Mouse (Mus musculus) intestine, embryonic 16.5 days (tissue): Measurements from ENCODE around the gene Gm5771. TPM values are rescaled to one million over a fixed set of nuclear protein-coding genes. Genes with fewer than 3 reads are reported as not detected.
"Not testable (repeated sequence)": the region's sequence is repeated elsewhere in the genome, so short reads cannot be mapped to it uniquely, and the experiment has no call there.

Experiments
- ATAC-seq: fragments of 200-750 bp; cut with Nextera tagmentation; 2 replicates; pipeline ENCODE4 v1.8.0; 2017; ENCODE audit warnings: moderate TSS enrichment, moderate library complexity
- H3K27ac ChIP-seq: fragments of 300-500 bp; sonication (generic); 2 replicates; pipeline ENCODE4 v1.5.1; 2014; ENCODE audit warnings: mild to moderate bottlenecking, low read length
- H3K27me3 ChIP-seq: fragments of 300-500 bp; sonication (generic); replicated peaks from 2 replicates; pipeline ENCODE4 v1.6.1; 2014; ENCODE audit warnings: low read length, control low read depth, mixed read lengths; ENCODE audit not compliant: control insufficient read depth, insufficient read depth
- H3K36me3 ChIP-seq: fragments of 300-500 bp; sonication (generic); 2 replicates; pipeline ENCODE4 v1.6.1; 2014; ENCODE audit warnings: low read length, control low read depth; ENCODE audit not compliant: control insufficient read depth, insufficient read depth
- H3K4me1 ChIP-seq: fragments of 300-500 bp; sonication (generic); 2 replicates; pipeline ENCODE4 v1.6.1; 2014; ENCODE audit warnings: low read length, control low read depth, mixed read lengths; ENCODE audit not compliant: control insufficient read depth, insufficient read depth
- H3K4me2 ChIP-seq: fragments of 300-500 bp; sonication (generic); 2 replicates; pipeline ENCODE4 v1.6.1; 2014; ENCODE audit warnings: low read depth, low read length, control low read depth
- H3K4me3 ChIP-seq: fragments of 300-500 bp; sonication (generic); 2 replicates; pipeline ENCODE4 v1.5.1; 2014; ENCODE audit warnings: mild to moderate bottlenecking, low read length
- H3K9ac ChIP-seq: fragments of 300-500 bp; sonication (generic); 2 replicates; pipeline ENCODE4 v1.6.1; 2014; ENCODE audit warnings: low read depth, low read length
- H3K9me3 ChIP-seq: fragments of 300-500 bp; sonication (generic); 2 replicates; pipeline ENCODE4 v1.6.1; 2016; ENCODE audit warnings: low read length, control low read depth; ENCODE audit not compliant: control insufficient read depth
- WGBS: fragments of 180-500 bp; shearing (Covaris S2); extraction: QIAGEN DNeasy Blood & Tissue Kit; methylation state at CpG from one replicate; pipeline ENCODE4 v1.1.7; 2014; 5-methylcytosine and 5-hydroxymethylcytosine counted together
- polyA plus RNA-seq: library from polyadenylated mRNA; unstranded; fragments of >200 nt; fragmentation: Nextera tagmentation; extraction: Ambion mirVana; gene quantifications from 2 replicates; pipeline ENCODE4 v1.2.1, GENCODE M21; 2015

Gm5771 gene
- 98.0 and 153 TPM in 2 replicates for polyA plus RNA-seq

DNA sequence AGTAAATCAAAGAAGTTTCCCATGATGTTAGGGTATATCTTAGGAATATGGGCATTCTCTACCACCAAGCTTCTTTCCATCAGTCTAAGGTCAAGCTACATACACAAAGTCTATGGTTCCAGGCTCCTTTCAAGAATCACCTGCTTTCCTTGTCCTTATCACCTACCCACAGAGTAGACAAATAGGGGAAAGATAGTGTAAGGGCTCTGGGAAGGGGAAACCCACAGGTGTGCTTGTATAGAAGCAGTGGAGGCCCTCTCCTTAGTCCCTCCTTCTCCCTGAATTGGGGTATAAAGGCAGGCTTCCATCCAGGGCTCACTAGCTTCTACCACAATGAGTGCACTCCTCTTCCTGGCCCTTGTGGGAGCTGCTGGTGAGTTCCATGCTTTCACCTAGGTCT, at the start of gene Gm5771:
Gm5771 (plus strand) TSS at position 301 of the 400 bp plus-strand sequence.
- H3K9me3 ChIP-seq, H3K4me2 ChIP-seq, H3K36me3 ChIP-seq, H3K9ac ChIP-seq, ATAC-seq, H3K4me3 ChIP-seq, H3K27me3 ChIP-seq, H3K27ac ChIP-seq, H3K4me1 ChIP-seq: not testable (repeated sequence)

DNA sequence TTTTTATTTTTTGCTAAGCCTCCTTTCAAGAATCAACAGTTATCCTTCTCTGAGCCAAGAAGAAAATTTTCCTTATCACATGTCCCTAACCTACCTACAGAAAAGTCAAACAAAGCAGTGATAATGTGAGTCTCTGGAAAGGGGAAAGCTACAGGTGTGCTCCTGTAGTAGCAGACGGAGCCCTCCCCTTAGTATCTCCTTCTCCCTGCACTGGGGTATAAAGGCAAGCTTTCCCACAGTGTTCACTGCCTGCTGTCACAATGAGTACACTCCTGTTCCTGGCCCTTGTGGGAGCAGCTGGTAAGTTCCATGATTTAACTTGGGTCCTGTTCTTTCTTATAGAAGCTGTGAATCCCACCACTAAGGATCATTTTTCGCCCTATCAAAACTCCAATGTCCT, 38.2 kb upstream of the Gm5771 start, which contains the start of gene Try10:
Try10 (plus strand) TSS at position 174 of the 400 bp plus-strand sequence.
- no peaks in the 10 kb centered on the region for H3K9me3 ChIP-seq
- H3K27me3 ChIP-seq = no peaks in the 10 kb centered on the region
- H3K27ac ChIP-seq = no peak within 1 kb of the TSS
- no peaks in the 10 kb centered on the region for H3K4me1 ChIP-seq
- no peak for ATAC-seq
- 77% methylated on average over 2 of the region's 2 CpGs for WGBS
- no peak within 1 kb of the TSS for H3K9ac ChIP-seq
- no peak within 1 kb of the TSS for H3K4me2 ChIP-seq
- H3K36me3 ChIP-seq = no peaks in the 10 kb centered on the region
- H3K4me3 ChIP-seq = no peak within 1 kb of the TSS

DNA sequence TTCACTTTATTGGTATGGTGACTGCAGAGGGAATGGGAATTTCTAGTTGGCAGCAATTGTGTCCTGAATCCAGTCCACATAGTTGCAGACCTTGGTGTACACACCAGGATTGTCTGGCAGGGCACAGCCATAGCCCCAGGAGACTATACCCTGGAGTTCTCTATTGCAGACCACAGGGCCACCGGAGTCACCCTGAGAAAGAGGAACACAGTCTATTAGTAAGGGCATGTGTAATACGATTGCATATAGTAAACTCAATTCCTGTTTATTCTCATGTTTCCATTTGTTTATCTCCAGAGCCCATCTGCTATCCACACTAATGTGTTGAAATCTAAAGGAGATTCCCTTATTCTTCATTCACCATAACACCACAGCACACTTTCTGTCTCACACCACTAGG, 18.4 kb upstream of the Gm5771 start:
- not testable (repeated sequence) for H3K4me2 ChIP-seq, H3K9me3 ChIP-seq, H3K4me3 ChIP-seq, H3K36me3 ChIP-seq, H3K27me3 ChIP-seq, ATAC-seq, H3K27ac ChIP-seq, H3K4me1 ChIP-seq, H3K9ac ChIP-seq
- 100% methylated on average over 1 of the region's 2 CpGs for WGBS

DNA sequence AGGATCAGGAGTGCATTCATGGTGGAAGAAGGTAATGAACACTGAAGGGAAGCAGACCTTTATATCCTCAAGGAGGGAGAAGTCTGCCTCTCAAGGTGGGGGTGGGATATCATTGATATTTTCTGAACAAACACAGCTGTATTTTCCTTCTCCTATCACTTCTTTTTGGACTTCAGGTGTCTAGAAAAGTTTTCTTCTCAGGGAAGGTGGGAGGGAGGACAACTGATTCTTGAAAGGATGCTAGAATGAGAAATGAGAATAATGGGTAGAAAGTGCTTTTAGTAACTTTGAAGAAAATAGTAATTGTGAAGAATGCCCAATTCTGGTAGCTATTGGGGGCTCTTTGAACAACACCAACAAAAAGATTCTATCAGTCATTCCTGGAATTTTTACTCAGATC, 14.6 kb upstream of the Gm5771 start, which contains the start of gene Prss3:
Prss3 (minus strand) TSS at position 101 of the 400 bp plus-strand sequence.
- H3K4me1 ChIP-seq, H3K9me3 ChIP-seq, H3K4me2 ChIP-seq, H3K9ac ChIP-seq, ATAC-seq, H3K27me3 ChIP-seq, H3K4me3 ChIP-seq, H3K27ac ChIP-seq, H3K36me3 ChIP-seq: not testable (repeated sequence)

DNA sequence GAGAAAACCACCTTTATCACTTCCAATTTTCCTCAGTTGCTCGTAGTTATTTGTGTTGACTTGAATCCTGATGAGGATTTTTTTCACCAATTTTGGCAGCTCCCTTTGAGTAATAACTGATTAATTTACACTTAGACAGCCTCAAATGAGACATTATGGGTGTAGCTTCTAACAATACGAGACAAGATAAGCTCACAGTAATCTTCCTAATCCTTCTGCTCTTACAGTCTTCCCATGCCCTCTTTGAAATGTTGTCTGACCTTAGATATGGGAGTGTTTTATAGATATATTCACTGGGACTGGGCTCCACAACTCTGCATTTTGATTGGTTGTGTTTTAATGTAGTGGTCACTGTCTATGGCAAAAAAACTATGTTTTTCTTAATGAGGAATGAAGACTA, 5.4 kb upstream of the Gm5771 start:
- Histone ChIP-seq H3K4me2 (no peak overlapping the region), H3K36me3 (no peaks in the 10 kb centered on the region), H3K27me3 (no peaks in the 10 kb centered on the region), H3K9me3 (no peaks in the 10 kb centered on the region), H3K27ac (no peak overlapping the region), H3K4me1 (no peaks in the 10 kb centered on the region), H3K9ac (no peak overlapping the region), H3K4me3 (no peak overlapping the region)
- no peak for ATAC-seq
- 67% methylated on average over 2 of the region's 2 CpGs for WGBS

DNA sequence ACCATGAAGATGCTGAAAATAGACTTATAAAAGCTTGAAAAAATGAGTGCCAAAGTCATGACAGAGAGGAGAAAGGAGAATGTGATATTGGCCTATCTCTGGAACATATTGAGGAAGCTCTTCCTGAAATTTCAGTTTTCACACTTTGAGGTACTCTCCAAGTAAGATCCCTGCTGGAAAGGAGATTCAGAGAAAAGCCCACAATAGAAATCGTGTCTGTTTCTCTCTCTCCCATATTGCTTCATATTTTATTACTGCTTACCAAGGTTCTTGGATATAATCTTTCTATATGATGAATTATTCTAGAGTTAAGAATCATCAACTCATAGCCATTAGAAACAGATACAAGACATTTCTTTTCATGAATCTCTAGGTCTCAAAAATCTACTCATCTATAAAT, 516 bp upstream of the Gm5771 start:
- H3K36me3 ChIP-seq, H3K4me3 ChIP-seq, H3K27ac ChIP-seq, H3K4me2 ChIP-seq, H3K27me3 ChIP-seq, ATAC-seq, H3K4me1 ChIP-seq, H3K9me3 ChIP-seq, H3K9ac ChIP-seq: not testable (repeated sequence)
- WGBS = 62% methylated on average over 1 of the region's 1 CpGs

DNA sequence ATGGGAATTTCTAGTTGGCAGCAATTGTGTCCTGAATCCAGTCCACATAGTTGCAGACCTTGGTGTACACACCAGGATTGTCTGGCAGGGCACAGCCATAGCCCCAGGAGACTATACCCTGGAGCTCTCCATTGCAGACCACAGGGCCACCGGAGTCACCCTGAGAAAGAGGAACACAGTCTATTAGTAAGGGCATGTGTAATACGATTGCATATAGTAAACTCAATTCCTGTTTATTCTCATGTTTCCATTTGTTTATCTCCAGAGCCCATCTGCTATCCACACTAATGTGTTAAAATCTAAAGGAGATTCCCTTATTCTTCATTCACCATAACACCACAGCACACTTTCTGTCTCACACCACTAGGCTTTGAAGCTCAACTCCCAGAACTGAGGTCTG, 50.1 kb downstream of the Gm5771 start:
- not testable (repeated sequence) for H3K4me2 ChIP-seq, H3K9me3 ChIP-seq, H3K27ac ChIP-seq, H3K4me1 ChIP-seq, H3K4me3 ChIP-seq, ATAC-seq, H3K27me3 ChIP-seq, H3K9ac ChIP-seq, H3K36me3 ChIP-seq
- 80% methylated on average over 2 of the region's 2 CpGs for WGBS

DNA sequence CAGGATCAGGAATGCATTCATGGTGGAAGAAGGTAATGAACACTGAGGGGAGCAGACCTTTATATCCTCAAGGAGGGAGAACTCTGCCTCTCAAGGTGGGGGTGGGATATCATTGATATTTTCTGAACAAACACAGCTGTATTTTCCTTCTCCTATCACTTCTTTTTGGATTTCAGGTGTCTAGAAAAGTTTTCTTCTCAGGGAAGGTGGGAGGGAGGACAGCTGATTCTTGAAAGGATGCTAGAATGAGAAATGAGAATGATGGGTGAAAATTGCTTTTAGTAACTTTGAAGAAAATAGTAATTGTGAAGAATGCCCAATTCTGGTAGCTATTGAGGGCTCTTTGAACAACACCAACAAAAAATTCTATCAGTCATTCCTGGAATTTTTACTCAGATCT, 53.9 kb downstream of the Gm5771 start, which contains the start of gene Gm10334:
Gm10334 (minus strand) TSS at position 101 of the 400 bp plus-strand sequence.
- not testable (repeated sequence) for H3K4me1 ChIP-seq, H3K4me2 ChIP-seq, H3K4me3 ChIP-seq, H3K27me3 ChIP-seq, H3K36me3 ChIP-seq, ATAC-seq, H3K9ac ChIP-seq, H3K27ac ChIP-seq, H3K9me3 ChIP-seq

Other genes with a start within 250 kb of the Gm5771 start
- gene Try4, start 90.1 kb upstream of the Gm5771 start, polyA plus RNA-seq = 30.3 and 58.1 TPM in 2 replicates
- gene Try5, start 75.5 kb upstream of the Gm5771 start, polyA plus RNA-seq = 132 and 195 TPM in 2 replicates
- 194 and 223 TPM in 2 replicates for gene Try10, start 38.3 kb upstream of the Gm5771 start, polyA plus RNA-seq
- gene Prss3, start 14.7 kb upstream of the Gm5771 start, polyA plus RNA-seq = 87.7 and 123 TPM in 2 replicates
- gene Gm10334, start 53.8 kb downstream of the Gm5771 start, polyA plus RNA-seq = 63.0 and 104 TPM in 2 replicates
- gene Prss1, start 66.6 kb downstream of the Gm5771 start, polyA plus RNA-seq = 314 and 441 TPM in 2 replicates
- gene Prss2, start 129.4 kb downstream of the Gm5771 start, polyA plus RNA-seq = 141 and 217 TPM in 2 replicates
- 6.6 and 7.4 TPM in 2 replicates for gene Ephb6, start 213.1 kb downstream of the Gm5771 start, polyA plus RNA-seq
- 0.29 and 0.35 TPM in 2 replicates for gene Trpv6, start 244.0 kb downstream of the Gm5771 start, polyA plus RNA-seq